Mouse (Mus musculus): Measurements from ENCODE around the gene Fmod. TPM values are rescaled to one million over a fixed set of nuclear protein-coding genes. Genes with fewer than 3 reads are reported as not detected.

The Fmod gene
- polyA plus RNA-seq, 1 experiment from 2014 or later = 10.0 TPM

DNA sequence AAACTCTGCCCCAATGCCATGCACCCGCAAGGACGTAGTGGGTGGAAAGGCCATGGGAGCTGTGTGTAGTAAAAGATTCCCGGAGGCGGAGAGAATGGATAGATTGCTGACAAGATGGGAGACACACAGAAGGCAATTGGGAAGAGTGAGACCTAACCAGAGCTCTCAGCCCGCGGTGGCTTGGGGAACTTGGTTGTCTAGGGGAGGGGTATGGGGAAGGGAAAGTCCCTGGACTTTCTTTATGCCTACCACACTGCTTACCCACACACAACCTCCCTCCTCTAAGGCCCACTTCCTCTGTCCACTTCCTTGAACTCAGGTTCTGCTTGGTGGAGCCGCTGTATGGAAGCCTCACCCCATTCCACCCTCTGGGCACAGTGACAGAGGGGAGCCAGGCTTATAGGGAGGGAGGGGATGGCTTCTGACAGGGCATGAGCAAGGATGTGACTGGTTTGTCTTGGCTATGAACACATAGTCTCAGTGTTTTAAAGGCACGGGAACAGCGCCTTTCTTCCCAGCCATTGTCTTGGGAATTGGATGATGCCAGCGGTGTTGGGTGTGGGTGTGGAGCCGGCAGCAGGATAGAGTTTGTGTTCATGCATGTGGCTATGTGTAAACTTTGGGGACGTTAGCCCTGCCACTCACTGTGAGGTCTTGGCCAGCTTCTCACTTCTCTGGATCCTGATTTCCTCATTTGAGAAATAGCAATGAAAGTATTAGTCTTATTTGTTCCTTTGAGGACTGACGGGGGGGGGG lies 56.9 kb downstream of the Fmod start:
- Histone ChIP-seq H3K36me3 (ENCODE audit: insufficient read depth, low read length) (no peaks in the 10 kb centered on the region), H3K4me2 (replicated peaks; ENCODE audit: low read depth, low read length) (peak overlapping the region; percentile 66), H3K27me3 (replicated peaks; ENCODE audit: insufficient read depth, low read length) (no peaks in the 10 kb centered on the region), H3K27ac (ENCODE audit: low read length) (peak overlapping the region; percentile 97), H3K4me1 (ENCODE audit: insufficient read depth, low read depth, low read length) (peaks cover 64% of the 10 kb centered on the region), H3K9ac (replicated peaks; ENCODE audit: low read depth) (0 out of 2 replicates have a peak overlapping the region, but pooled peaks have one; percentile 26), H3K9me3 (ENCODE audit: low read length) (no peaks in the 10 kb centered on the region), H3K4me3 (ENCODE audit: low read depth, low read length) (no peak overlapping the region; the same call in 1 of the 2 replicates)
- ATAC-seq = peak; percentile 16
- no peak for TF ChIP-seq CTCF (IDR thresholded peaks at IDR 0.05)
- TF ChIP-seq EP300 (IDR thresholded peaks at IDR 0.05) = peak; percentile 62
- peak; percentile 87 for DNase-seq (ENCODE audit: low spot score)
- WGBS = 38% methylated on average over 11 of the region's 13 CpGs

DNA sequence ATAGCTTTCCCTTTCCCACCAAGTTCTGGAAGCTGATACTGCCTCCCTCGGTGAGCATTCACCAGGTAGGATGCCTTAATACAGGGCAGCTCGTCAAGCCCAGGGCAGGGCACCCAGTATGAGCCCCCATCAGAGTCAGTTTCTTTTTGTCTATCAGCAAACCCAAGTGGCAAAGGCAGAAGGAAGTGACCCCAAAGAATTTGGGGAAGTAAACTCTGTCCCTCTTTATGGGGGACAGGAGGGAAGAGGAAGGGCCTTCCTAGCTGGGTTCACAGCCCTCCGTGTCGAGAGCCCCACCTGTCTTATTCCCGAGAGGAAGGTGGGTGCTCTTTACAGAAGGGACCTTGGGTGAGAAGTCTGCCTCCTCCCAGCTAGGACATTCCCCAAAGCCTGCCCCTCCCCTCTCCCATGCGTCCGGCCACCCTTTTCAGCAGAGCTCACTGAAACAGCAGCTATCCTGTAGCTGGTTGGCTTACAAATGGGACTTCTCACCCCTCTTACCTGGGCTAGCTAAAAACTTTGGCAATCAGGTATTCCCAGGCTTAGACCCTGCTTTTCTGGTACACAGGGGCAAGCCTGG lies 58.1 kb downstream of the Fmod start:
- H3K27ac ChIP-seq (ENCODE audit: low read length) = peak overlapping the region; percentile 97
- H3K9ac ChIP-seq (replicated peaks; ENCODE audit: low read depth) = no peak overlapping the region
- WGBS = 39% methylated on average over 7 of the region's 7 CpGs
- peak overlapping the region; percentile 35 for H3K4me2 ChIP-seq (replicated peaks; ENCODE audit: low read depth, low read length)
- H3K9me3 ChIP-seq (ENCODE audit: low read length) = no peaks in the 10 kb centered on the region
- H3K4me3 ChIP-seq (ENCODE audit: low read depth, low read length) = no peak overlapping the region
- peaks cover 72% of the 10 kb centered on the region for H3K4me1 ChIP-seq (ENCODE audit: insufficient read depth, low read depth, low read length)
- no peaks in the 10 kb centered on the region for H3K36me3 ChIP-seq (ENCODE audit: insufficient read depth, low read length)
- H3K27me3 ChIP-seq (replicated peaks; ENCODE audit: insufficient read depth, low read length) = no peaks in the 10 kb centered on the region
- ATAC-seq (no peak), DNase-seq (ENCODE audit: low spot score) (peak; percentile 65)
- TF ChIP-seq EP300 (IDR thresholded peaks at IDR 0.05) (no peak), CTCF (IDR thresholded peaks at IDR 0.05) (no peak)

DNA sequence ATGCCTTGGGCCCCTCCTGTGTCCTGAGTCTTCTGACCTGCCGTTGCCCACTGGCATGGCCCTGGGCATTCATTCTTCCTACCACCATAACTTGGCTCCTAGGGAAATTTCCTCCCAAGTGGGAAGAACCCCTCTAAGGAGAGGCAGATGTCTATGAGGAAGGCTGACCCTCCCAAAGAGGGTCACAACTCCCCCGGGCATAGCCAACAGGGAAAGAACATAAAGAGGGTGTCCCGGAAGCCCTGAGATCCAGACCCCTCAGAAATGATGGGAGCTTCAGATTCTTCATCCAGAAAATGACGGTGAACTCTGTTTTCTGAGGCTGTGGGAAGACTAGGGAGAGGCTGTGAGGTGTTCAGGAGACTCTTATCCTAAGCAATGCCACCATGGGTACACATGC lies 58.7 kb downstream of the Fmod start:
- Histone ChIP-seq H3K9me3 (ENCODE audit: low read length) (no peaks in the 10 kb centered on the region), H3K9ac (replicated peaks; ENCODE audit: low read depth) (no peak overlapping the region; the same call in 1 of the 2 replicates)

DNA sequence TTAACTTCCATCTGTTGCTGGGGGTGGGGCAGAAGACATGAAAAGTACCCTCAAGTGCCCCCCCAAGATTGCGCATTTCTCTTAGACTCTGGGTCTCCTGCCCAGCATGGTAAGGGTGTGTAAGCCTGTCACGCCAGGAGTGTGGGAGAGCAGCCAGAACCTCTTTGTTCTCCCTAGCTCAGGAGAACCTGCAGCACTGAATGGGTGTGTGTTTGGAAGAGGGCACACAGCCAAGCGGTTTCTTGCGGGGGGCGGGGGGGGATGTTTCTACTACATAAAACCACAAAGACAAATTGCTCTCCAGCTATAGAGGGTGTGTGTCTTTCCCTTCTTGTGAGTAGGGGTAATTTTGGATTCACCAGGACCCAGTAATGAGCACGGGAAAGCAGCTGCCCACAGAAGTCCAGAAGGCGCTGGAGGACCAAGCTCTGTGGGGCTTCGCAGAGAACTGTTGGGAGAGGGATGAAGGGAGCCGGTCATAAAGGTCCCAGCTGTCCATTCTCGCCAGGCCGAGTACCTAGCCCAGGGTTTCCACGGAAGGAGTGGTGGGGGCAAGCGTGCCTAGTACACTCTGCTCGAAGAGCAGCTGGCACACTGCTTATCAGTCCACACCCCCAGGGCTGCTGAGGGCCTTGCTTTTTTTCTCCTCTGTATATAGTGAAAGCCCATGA lies 59.3 kb downstream of the Fmod start:
- H3K9ac ChIP-seq (replicated peaks; ENCODE audit: low read depth) = peak overlapping the region; percentile 13; the same call in 1 of the 2 replicates
- H3K4me1 ChIP-seq (ENCODE audit: insufficient read depth, low read depth, low read length) = peaks cover 77% of the 10 kb centered on the region
- no peak for TF ChIP-seq CTCF (IDR thresholded peaks at IDR 0.05)
- TF ChIP-seq EP300 (IDR thresholded peaks at IDR 0.05) = peak; percentile 69
- no peak overlapping the region for H3K4me3 ChIP-seq (ENCODE audit: low read depth, low read length)
- peak overlapping the region; percentile 35 for H3K4me2 ChIP-seq (replicated peaks; ENCODE audit: low read depth, low read length)
- peak overlapping the region; percentile 97 for H3K27ac ChIP-seq (ENCODE audit: low read length)
- ATAC-seq (peak; percentile 34), DNase-seq (ENCODE audit: low spot score) (peak; percentile 91)
- no peaks in the 10 kb centered on the region for H3K9me3 ChIP-seq (ENCODE audit: low read length)
- 17% methylated on average over 14 of the region's 14 CpGs for WGBS
- no peaks in the 10 kb centered on the region for H3K27me3 ChIP-seq (replicated peaks; ENCODE audit: insufficient read depth, low read length)
- no peaks in the 10 kb centered on the region for H3K36me3 ChIP-seq (ENCODE audit: insufficient read depth, low read length)

More for the DNA sequence above, 58.7 kb downstream of the Fmod start:
- DNase-seq (ENCODE audit: low spot score) (no peak), ATAC-seq (no peak)
- Histone ChIP-seq H3K4me1 (ENCODE audit: insufficient read depth, low read depth, low read length) (peaks cover 77% of the 10 kb centered on the region), H3K27me3 (replicated peaks; ENCODE audit: insufficient read depth, low read length) (no peaks in the 10 kb centered on the region), H3K4me2 (replicated peaks; ENCODE audit: low read depth, low read length) (peak overlapping the region; percentile 35), H3K27ac (ENCODE audit: low read length) (peak overlapping the region; percentile 97), H3K4me3 (ENCODE audit: low read depth, low read length) (no peak overlapping the region), H3K36me3 (ENCODE audit: insufficient read depth, low read length) (no peaks in the 10 kb centered on the region)
- TF ChIP-seq EP300 (IDR thresholded peaks at IDR 0.05) (no peak), CTCF (IDR thresholded peaks at IDR 0.05) (no peak)
- WGBS = 53% methylated on average over 4 of the region's 4 CpGs

DNA sequence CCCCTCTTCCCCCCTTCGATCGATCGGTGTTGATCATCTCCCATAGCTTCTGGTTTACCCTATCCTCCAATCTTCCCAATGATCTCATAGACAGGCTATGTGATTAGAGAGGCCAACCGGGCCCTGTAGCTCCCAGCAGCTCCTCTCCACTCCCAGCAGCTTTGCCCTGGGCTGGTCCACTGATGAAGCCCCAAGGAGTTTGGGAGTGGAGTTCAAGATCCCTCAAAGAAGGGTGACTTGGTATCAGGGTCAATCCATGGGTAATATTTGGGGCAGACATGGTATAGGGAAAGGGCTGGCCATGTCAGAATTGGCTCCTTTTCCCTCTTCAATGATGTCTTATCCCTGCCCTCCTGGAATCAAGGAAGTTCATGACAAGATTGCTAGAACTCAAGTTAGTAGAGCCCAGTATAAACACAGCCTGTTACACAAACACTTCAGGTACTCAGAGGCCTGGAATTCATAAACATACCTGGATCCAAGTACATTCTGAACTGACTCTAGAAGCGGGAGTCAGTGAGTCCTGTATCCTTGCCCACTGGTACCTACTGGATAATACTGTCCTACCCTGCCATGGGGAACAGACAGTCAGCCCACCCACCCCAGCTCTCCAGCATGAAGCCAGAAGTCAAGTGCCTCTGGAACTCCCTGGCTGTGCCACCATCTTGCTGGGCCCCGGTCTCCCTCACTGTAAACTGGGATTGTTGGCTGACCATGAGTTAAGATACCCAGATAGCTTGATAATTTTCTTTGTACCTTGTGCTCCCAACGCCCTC lies 60.2 kb downstream of the Fmod start:
- TF ChIP-seq CTCF (IDR thresholded peaks at IDR 0.05) = no peak
- peak; percentile 94 for TF ChIP-seq EP300 (IDR thresholded peaks at IDR 0.05)
- WGBS = 63% methylated on average over 7 of the region's 7 CpGs
- Histone ChIP-seq H3K4me2 (replicated peaks; ENCODE audit: low read depth, low read length) (peak overlapping the region; percentile 35; the same call in 1 of the 2 replicates), H3K27me3 (replicated peaks; ENCODE audit: insufficient read depth, low read length) (no peaks in the 10 kb centered on the region), H3K9me3 (ENCODE audit: low read length) (no peaks in the 10 kb centered on the region), H3K9ac (replicated peaks; ENCODE audit: low read depth) (no peak overlapping the region), H3K36me3 (ENCODE audit: insufficient read depth, low read length) (no peaks in the 10 kb centered on the region), H3K4me1 (ENCODE audit: insufficient read depth, low read depth, low read length) (peaks cover 73% of the 10 kb centered on the region), H3K4me3 (ENCODE audit: low read depth, low read length) (no peak overlapping the region), H3K27ac (ENCODE audit: low read length) (peak overlapping the region; percentile 97)
- peak; percentile 84 for DNase-seq (ENCODE audit: low spot score)
- ATAC-seq = no peak

Other genes starting within 250 kb of the Fmod start
- 7.8 and 8.5 TPM in 2 replicates for gene Atp2b4, start 236.2 kb upstream of the Fmod start, polyA plus RNA-seq (2015; fragmentation: Nextera tagmentation; extraction: Ambion mirVana)
- 0.15 and 0.31 TPM in 2 replicates for gene Optc, start 129.3 kb upstream of the Fmod start, polyA plus RNA-seq (2015; fragmentation: Nextera tagmentation; extraction: Ambion mirVana)
- gene Prelp, start 115.8 kb upstream of the Fmod start, polyA plus RNA-seq (2015; fragmentation: Nextera tagmentation; extraction: Ambion mirVana) = 6.4 and 7.1 TPM in 2 replicates
- gene Btg2, start 41.9 kb downstream of the Fmod start, polyA plus RNA-seq (2015; fragmentation: Nextera tagmentation; extraction: Ambion mirVana) = 177 and 184 TPM in 2 replicates
- gene Chit1, start 74.0 kb downstream of the Fmod start, polyA plus RNA-seq (2015; fragmentation: Nextera tagmentation; extraction: Ambion mirVana) = 0.29 TPM in 1 of 2 replicates, not detected in the other
- gene Chil1, start 144.9 kb downstream of the Fmod start, polyA plus RNA-seq (2015; fragmentation: Nextera tagmentation; extraction: Ambion mirVana) = 550 and 782 TPM in 2 replicates
- 0.18 and 0.38 TPM in 2 replicates for gene Mybph, start 156.2 kb downstream of the Fmod start, polyA plus RNA-seq (2015; fragmentation: Nextera tagmentation; extraction: Ambion mirVana)
- 4.8 and 4.9 TPM in 2 replicates for gene Adora1, start 198.2 kb downstream of the Fmod start, polyA plus RNA-seq (2015; fragmentation: Nextera tagmentation; extraction: Ambion mirVana)